Mouse (Mus musculus): Measurements from ENCODE around the gene Gm47429.
"Not testable (repeated sequence)": the region's sequence is repeated elsewhere in the genome, so short reads cannot be mapped to it uniquely, and the experiment has no call there.

The Gm47429 gene

DNA sequence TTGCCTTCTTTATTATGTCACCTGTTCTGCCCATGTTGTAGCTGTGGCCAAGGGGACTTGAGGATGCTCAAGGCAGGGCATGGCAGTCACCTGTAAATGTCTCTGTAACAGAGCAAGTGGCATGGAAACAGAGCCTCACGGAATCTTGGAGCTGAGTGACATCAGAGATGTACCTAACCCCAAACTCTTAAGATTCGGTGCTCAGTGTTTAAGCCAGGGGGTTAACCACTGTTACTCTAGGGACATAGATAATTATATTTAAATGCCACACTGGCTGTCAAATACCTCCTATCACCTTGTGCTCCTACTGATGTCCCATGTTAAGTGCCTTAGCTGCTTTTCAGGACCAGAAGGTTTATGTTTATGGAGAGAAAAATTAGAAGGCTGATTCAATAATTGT is at the start of gene Gm47429:
TSS of gene Gm47429 (minus strand) at position 101 of the 400 bp plus-strand sequence.
- DNase-seq (ENCODE audit: low spot score): no peak

DNA sequence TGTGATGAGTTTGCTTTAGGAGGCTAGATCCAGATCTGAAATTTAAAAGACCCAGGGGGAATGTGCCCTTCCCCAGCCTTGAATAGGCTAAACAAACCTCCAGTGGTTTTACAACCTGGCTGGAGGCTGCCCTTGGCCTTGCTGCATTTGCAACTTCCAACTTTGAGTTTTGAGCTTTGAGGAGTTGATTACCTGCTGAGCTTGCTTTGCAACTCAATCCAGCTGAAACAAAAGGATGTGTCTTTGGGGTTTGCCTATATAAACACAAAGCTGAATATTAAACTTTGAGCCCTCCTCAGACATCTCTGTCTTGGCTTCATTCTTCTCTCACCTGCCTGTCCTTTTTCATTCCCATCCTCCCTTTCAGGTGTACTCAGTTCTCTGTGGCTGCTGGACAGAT is 44.8 kb upstream of the Gm47429 start:
- not testable (repeated sequence) for DNase-seq (ENCODE audit: low spot score)

DNA sequence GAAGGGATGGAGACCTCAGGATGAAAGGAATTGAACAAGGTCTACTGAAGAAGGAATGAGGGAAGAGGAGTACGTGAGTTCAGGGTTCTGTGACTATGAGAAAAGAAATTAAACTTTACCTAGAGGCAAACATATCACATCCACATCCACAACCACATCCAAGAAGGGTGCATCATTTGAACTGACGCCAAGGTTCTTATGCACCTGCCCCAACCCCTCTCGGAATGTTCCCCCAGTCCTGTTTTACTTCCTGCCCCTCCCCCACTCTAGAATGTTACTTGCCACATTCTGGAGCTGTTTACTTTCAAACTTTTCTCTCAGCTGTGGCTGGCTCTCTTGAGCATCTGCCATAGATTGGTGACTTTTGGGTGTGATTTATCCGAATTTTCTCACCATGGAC is 23.3 kb upstream of the Gm47429 start, which contains the start of gene Nutm2:
TSS of gene Nutm2 (plus strand) at position 301 of the 400 bp plus-strand sequence.
- no peak for DNase-seq (ENCODE audit: low spot score)

DNA sequence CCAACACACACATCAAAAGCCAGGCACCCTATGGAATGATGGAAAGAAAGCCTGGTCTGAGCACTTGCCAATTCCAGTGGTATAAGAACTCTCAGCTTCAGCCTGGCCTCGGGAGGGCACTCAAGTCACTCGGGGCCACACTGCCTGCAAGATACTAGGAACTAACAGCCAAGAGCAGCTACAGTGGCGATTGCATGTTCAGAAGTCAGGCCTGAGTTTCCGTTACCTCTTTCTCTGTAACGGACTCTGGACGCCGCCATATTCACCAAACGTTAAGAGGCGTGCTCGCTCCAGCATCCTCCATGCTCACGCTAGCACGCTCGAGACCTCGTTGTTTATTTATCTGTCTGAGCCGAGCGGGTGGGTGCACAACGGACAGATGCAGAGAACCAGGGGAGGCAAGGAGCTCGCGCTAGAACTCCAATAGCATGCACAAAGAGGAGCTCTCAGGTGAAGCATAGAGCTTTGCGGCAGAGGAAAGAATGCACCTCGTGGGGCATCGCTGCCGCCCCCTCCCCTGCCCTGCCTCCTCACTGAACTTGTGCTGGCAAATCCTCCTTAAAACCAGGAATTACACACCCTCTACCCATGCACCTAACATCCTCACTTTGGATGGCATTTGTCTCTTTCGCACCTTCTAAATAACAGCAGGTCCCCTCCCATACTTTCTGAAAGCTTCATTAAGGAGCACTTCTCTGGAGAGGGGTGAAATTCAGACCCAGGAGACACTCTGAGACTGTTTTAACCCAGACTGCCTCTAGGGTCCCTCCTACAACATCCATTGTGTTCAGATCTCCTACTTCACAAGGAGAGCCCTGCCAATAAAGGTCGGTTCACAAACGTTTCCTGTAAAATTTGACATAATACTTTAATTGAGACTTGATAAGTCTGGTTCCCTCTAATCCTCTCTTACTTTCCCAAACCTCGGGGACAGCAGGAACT is 21.2 kb upstream of the Gm47429 start:
- peak; percentile 22 for DNase-seq (ENCODE audit: low spot score)

DNA sequence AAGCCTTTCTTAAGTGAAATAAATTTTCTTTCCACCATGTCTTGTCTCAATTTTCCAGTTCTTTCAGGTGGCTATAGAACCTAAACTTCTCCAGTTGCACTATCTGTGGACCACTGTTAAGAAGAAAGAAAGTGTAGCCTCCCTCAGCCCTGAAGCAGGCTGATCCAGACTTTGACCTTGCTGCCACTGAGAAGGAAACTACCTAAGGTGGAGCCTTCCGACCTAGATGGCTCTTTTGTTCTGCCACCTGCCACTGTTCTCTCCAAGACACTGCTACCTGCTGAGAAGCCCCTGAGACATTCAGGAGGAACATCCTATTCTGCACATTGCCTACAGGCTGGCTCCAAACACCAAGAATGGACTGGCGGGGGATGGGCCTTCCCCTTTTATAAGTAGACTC is 16.7 kb upstream of the Gm47429 start:
- DNase-seq (ENCODE audit: low spot score): not testable (repeated sequence)

DNA sequence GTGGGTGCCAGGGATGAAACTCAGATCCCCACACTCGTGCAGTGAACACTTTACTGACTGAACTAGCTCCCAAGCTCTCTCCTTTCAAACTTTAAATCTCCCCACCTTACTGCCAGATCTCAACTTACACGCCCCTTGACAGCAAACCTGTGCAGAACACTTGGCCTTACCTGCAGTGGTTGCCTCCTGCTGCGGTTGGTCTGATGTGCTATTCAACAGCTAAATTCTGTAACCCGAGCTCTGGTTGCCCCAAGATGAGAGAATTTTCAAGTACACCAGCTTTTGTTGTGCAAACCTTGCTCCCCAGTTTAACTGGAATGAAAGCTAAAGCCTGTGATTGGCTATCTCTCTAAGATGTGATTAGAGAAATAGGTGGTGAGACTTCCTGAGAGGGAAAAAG is 9.7 kb upstream of the Gm47429 start:
- DNase-seq (ENCODE audit: low spot score): no peak

DNA sequence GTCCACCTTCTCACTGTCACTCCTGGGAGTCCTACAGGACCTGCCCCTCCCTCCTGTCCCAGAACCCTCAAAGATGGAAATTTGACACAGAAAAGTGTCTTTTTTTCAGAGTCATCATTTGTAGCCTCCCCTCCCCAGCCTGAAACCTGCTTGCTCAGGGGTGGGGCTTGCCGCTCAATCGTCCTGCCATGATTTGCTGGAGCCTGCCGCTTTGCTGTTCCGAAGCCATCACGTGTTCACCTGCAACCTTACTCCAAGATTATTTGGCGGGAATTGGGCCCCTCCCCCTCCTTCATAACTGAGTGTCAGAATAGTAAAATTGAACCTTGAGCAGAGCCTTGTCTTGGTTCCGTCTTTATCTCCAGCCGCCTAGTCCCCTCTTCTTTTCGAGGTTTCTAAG is 8.6 kb upstream of the Gm47429 start:
- DNase-seq (ENCODE audit: low spot score): not testable (repeated sequence)

DNA sequence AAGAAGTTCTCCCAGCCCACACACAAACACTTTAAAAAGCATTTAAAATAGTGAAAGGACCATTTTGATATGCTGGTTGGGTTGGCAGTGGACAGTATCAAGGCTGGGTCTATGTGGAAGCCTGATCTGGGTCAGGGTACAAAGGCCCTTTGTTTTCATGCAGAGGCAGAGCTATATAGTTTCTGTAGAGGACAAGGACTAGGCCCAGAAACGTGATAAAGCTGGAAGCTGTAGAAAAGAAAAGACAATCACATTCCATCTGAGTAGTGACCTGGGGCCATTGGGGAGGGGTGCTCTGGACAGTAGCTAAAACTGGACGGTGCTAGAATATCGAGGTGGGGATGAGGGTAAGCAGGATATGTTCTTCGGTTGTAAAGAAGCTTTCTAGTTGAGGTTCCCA is 1.5 kb upstream of the Gm47429 start:
- DNase-seq (ENCODE audit: low spot score): no peak

DNA sequence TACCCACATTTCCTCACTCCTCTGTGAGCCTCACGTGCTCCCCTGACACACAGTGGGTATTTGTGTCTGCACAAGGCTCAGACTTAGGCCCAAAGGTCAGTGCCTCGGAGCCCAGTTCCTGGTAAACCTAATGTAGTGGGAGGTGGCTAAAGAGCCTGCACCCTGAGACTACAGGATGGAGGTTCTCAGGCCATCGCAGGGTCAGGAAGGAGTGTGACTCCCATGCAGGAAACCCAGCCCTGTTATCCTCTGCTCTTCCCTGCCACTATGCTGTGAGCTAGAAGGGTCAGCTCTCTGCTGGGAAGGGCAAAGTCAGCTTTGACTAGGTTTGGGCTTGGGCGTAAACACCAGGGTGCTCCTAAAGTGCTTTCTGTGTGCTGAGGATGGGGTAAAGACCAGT is 17.0 kb downstream of the Gm47429 start:
- DNase-seq (ENCODE audit: low spot score): no peak

DNA sequence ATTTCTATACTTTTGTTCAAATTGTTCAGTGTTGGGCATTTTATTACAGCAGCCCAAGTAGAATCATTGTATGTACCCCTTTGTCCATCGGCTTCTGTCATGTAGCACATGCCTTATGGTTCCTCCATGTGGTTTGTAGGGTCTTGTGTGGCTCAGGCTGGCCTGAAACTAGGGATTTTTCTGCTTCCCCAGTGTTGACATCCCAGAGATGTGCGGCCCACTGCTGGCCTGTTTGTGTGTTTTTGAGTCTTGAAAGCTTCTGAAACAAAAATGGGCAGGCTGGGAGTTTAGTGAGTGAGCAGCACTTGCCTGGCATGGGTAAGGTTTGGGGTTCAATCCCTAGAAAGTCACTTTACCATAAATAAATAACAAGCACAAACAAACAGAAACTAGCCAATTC is 19.2 kb downstream of the Gm47429 start:
- DNase-seq (ENCODE audit: low spot score): no peak

DNA sequence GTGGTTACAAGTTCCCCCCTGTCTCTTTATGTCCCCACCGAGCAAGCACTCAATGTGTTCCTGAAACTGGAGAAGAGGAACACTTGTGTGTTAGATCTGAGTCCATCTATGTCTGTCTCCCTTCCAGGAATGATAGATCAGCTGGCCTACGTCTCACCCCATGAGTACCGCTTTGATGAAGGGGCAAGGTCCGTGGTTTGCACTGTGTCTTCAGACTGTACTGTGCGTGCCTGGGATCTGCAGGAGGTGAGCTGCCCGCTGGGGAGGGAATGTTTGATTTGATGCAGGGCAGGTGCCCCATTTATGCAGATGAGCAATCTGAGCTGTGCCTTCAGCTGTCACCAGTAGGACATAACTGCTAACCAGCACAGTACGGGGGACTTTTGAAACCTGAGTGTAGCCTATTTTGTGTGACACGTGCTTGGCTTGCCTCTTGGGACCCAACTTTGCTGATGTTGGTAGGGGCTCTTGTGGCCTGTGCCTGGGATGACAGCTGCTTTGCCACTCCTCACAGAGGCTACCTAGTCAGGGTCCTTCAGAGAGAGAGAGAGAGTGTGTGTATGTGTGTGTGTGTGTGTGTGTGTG is 20.0 kb downstream of the Gm47429 start:
- no peak for DNase-seq (ENCODE audit: low spot score)

DNA sequence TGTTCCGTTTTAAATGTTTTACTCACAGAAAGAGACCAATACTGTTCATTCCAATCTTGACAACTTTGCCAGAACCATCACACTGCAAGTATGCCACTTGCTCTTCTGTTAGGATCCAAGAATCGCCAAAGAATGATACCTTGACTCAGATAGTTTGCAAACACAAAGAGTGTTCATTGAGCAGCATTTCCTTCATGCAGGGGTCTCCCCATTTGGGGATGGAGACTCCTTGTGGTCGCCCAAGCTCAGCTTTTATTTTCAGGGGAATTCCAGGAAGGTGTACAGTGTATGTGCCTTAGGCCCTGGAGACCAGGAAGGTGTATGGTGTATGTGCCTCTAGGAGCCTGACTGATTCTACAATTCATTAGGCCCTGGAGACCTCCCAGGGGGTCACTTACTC is 25.3 kb downstream of the Gm47429 start:
- peak; percentile 13 for DNase-seq (ENCODE audit: low spot score)

DNA sequence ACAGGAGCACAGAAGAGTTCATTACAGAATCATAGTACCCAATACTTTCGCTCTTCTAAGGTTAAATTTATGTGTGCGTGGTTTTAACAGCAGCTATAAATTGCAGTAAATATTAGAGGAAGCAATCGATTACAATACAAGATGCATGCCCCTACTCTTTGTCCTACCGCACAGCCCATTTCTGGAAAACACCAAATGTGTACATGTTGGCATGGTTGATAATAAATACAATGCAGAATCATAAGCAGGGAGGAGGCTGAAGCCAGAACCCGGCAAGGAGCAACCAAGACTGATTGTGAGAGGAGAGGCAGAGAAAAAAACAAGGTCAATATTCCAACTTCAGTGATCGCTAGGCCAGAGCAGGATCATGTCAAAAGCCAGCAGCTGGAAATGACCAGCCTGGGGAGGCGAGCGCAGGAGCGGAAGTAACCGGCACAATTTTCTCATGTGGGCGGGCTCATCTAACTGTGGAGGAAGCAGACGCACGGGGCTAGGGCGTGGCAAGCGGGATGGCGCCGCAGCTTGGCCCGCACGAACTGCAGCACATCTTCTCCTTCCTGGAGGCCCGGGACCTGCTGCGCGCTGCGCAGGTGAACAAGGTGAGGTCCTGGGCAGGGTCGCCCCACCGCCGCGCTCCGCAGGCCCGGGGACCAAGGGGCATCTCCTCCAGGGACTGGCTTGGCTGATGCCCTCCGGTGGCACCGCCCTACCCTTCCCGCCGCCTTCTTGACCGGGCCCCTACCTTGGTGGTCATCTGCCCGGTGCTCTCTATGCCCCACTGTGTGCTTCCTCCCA is 26.1 kb downstream of the Gm47429 start, which contains the start of gene Fbxw17:
TSS of gene Fbxw17 (plus strand) at position 476 of the 795 bp plus-strand sequence.
- peak; percentile 88 for DNase-seq (ENCODE audit: low spot score)

Data from embryo, embryonic 10 days (tissue).